Mouse (Mus musculus) right cerebral cortex, adult 2 months (tissue): ENCODE results near the gene Nudt22.

Experiments
- DNase-seq, 2 experiments: peaks; one replicate each; pipeline ENCODE4 v3.0.0; 2021 to 2022; ENCODE audit warnings: low spot score in 2 of 2

Gene Nudt22

GRCm38 (mm10) chr19:6949951-6950350 lies 46.0 kb downstream of the Nudt22 start:
- no peak for DNase-seq

- no peak for DNase-seq
Measured at GRCm38 (mm10) chr19:6949532-6949931, 46.4 kb downstream of the Nudt22 start.

- DNase-seq: no peak
Measured at GRCm38 (mm10) chr19:6948186-6948585, 47.7 kb downstream of the Nudt22 start.

GRCm38 (mm10) chr19:6947742-6948141 lies 48.2 kb downstream of the Nudt22 start:
- DNase-seq: no peak

- no peak for DNase-seq
Measured at GRCm38 (mm10) chr19:6943709-6944108, 52.2 kb downstream of the Nudt22 start.
